Mouse (Mus musculus): Measurements from ENCODE around the gene Gm21704.
"Not testable (repeated sequence)": the region's sequence is repeated elsewhere in the genome, so short reads cannot be mapped to it uniquely, and the experiment has no call there.

The Gm21704 gene

GRCm38 (mm10) chrY:3410067-3410466 lies at the start of gene Gm21704, which contains the start of gene Gm21708:
TSS of gene Gm21704 (minus strand) at chrY:3410167.
TSS of gene Gm21708 (minus strand) at chrY:3410167.
- DNase-seq: not testable (repeated sequence)

- not testable (repeated sequence) for DNase-seq
Measured at GRCm38 (mm10) chrY:3345229-3345628, 64.7 kb downstream of the Gm21704 start, which contains the start of gene Gm21693. TSS of gene Gm21693 (minus strand) at chrY:3345329.

- not testable (repeated sequence) for DNase-seq
Measured at GRCm38 (mm10) chrY:3340661-3341060, 69.3 kb downstream of the Gm21704 start.

Measured in thymus, adult 18-20 months (tissue).